Mouse (Mus musculus) liver, embryonic 14.5 days (tissue): Measurements from ENCODE around the gene Cbx4. TPM values are rescaled to one million over a fixed set of nuclear protein-coding genes. Genes with fewer than 3 reads are reported as not detected.
A peak's percentile ranks its signal among the peaks of the same experiment; 100 is the strongest.

Experiments
- ATAC-seq: fragments of 200-750 bp; cut with Nextera tagmentation; 2 replicates; pipeline ENCODE4 v1.8.0; 2017; ENCODE audit warnings: moderate number of reproducible peaks, mild to moderate bottlenecking, moderate library complexity; ENCODE audit not compliant: insufficient read depth
- DNase-seq, 3 experiments: peaks; one replicate each; pipeline ENCODE4 v3.0.0-alpha.2; 2012 to 2013; ENCODE audit warnings: low read depth in 3 of 3, low spot score in 3 of 3
- H3K27ac ChIP-seq: fragments of 300-500 bp; sonication (generic); 2 replicates; pipeline ENCODE4 v1.5.1; 2014; ENCODE audit warnings: moderate library complexity, mild to moderate bottlenecking, control low read depth, inconsistent platforms
- H3K27me3 ChIP-seq: fragments of 300-500 bp; sonication (generic); 2 replicates; pipeline ENCODE4 v1.6.1; 2014; ENCODE audit warnings: mild to moderate bottlenecking, low read length, moderate library complexity; ENCODE audit not compliant: control insufficient read depth, insufficient read depth
- H3K36me3 ChIP-seq: fragments of 300-500 bp; sonication (generic); replicated peaks from 2 replicates; pipeline ENCODE4 v1.6.1; 2014; ENCODE audit warnings: low read depth; ENCODE audit not compliant: control insufficient read depth, insufficient read depth
- H3K4me1 ChIP-seq, 2 experiments: fragments of 200-500 bp in 1 of 2; fragments of 300-500 bp in 1 of 2; sonication (generic) in 1 of 2; replicated peaks; 2 replicates each; pipeline ENCODE4 v1.6.1; 2012 to 2014; ENCODE audit warnings: antibody characterized with exemption in 1 of 2, inconsistent platforms in 1 of 2, low read length in 1 of 2; ENCODE audit not compliant: control insufficient read depth in 2 of 2, insufficient read depth in 2 of 2
- H3K4me2 ChIP-seq: fragments of 300-500 bp; sonication (generic); 2 replicates; pipeline ENCODE4 v1.6.1; 2014; ENCODE audit warnings: low read depth, mild to moderate bottlenecking, control low read depth, moderate library complexity
- H3K4me3 ChIP-seq, 2 experiments: fragments of 200-500 bp in 1 of 2; fragments of 300-500 bp in 1 of 2; sonication (generic) in 1 of 2; 2 replicates each; pipeline ENCODE4 v1.5.1; 2012 to 2014; ENCODE audit warnings: low read depth in 2 of 2, low read length in 2 of 2, mild to moderate bottlenecking in 2 of 2, control low read depth in 1 of 2, inconsistent platforms in 1 of 2, moderate library complexity in 1 of 2; ENCODE audit not compliant: insufficient read depth in 1 of 2
- H3K9ac ChIP-seq: fragments of 300-500 bp; sonication (generic); replicated peaks from 2 replicates; pipeline ENCODE4 v1.6.1; 2014; ENCODE audit warnings: mild to moderate bottlenecking, control low read depth, moderate library complexity
- H3K9me3 ChIP-seq: fragments of 300-500 bp; sonication (generic); 2 replicates; pipeline ENCODE4 v1.6.1; 2016; ENCODE audit warnings: low read length, mixed read lengths; ENCODE audit not compliant: control insufficient read depth
- CTCF ChIP-seq: IDR thresholded peaks from 2 replicates; pipeline ENCODE4 v1.5.1; 2016; ENCODE audit warnings: antibody characterized with exemption, low read depth, control low read depth
- EP300 ChIP-seq: IDR thresholded peaks from 2 replicates; pipeline ENCODE4 v1.6.1; 2016; ENCODE audit warnings: antibody characterized with exemption, low read depth
- WGBS: fragments of 180-500 bp; shearing (Covaris S2); extraction: QIAGEN DNeasy Blood & Tissue Kit; methylation state at CpG from one replicate; pipeline ENCODE4 v1.1.7; 2014; ENCODE audit not compliant: insufficient replicate concordance; 5-methylcytosine and 5-hydroxymethylcytosine counted together
- polyA plus RNA-seq, 2 experiments: library from polyadenylated mRNA; depleted of rRNA in 1 of 2; stranded (reverse) in 1 of 2; unstranded in 1 of 2; fragments of >200 nt; fragmentation: Nextera tagmentation in 1 of 2; extraction: Ambion mirVana in 1 of 2; gene quantifications; 2 replicates each; pipeline versions ENCODE4 v1.2.1 to v1.2.3; 2012 to 2014

Cbx4 gene
- polyA plus RNA-seq, 2 experiments, result 1.6 to 3.3 TPM

- no peak for DNase-seq
- Histone ChIP-seq H3K27ac (no peak overlapping the region), H3K4me3 (no peak overlapping the region), H3K4me1 (peaks cover 0 to 11% of the 10 kb centered on the region in 2 experiments; a peak in 2 of 4 replicates), H3K4me2 (no peak overlapping the region), H3K9ac (no peak overlapping the region), H3K27me3 (no peaks in the 10 kb centered on the region; the same call in 1 of the 2 replicates), H3K9me3 (no peaks in the 10 kb centered on the region), H3K36me3 (no peaks in the 10 kb centered on the region)
- no peak for ATAC-seq
- WGBS, result 46% methylated on average over 12 of the region's 12 CpGs
- TF ChIP-seq CTCF (no peak), EP300 (no peak)
These were observed 41.1 kb upstream of the Cbx4 start for GRCm38 (mm10) chr11:119127147-119127546.

DNA sequence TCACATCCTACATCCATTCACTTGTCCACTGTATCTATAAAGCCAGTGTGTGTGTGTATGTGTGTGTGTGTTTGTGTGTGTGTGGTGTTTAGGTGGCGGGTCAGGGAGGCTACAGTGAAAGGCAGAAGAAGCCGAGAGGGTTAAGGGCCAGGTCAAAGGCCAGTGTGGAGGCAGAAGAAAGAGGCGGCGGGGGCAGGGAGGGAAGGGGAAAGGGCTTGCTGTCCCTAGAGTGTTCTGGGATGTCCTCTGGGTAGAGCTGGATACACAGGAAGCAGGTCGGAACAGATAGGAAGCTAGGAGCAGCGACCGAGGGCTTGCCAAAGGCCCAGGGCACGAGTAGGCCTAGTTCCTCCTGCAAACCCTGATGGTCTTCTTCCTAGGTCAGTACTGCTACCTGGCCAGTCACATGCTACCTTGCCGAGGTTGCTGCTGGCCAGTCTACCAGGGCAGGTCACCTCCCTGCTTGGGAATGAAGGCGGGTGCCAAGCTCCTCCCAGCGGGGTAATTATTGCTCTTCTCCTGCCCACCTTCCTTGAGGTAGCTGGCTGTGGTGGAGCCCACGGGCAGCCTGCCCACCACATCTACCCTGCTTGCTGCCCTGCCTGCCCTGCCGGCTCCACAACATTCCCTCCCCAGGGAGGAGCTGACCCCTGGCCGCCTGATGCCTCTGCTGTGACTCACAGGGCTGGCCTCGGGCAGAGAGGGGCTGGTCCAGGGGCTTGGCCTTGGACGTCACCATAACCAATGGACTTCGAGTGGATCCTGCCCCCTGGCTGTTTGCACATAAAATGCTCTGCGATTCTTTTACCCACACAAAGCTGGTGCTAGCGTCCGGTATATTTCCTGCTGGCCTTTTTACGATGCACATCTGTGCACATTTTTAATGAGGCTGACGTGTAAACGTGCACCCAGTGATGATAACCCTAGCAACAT lies 40.2 kb upstream of the Cbx4 start:
- H3K27me3 ChIP-seq, result no peaks in the 10 kb centered on the region; the same call in 1 of the 2 replicates
- no peak overlapping the region for H3K4me3 ChIP-seq
- no peaks in the 10 kb centered on the region for H3K36me3 ChIP-seq
- no peak for TF ChIP-seq EP300
- TF ChIP-seq CTCF, result peak; percentile 59
- peak overlapping the region; percentile 31; the same call in 1 of the 2 replicates for H3K4me2 ChIP-seq
- no peak overlapping the region for H3K9ac ChIP-seq
- H3K27ac ChIP-seq, result no peak overlapping the region
- H3K9me3 ChIP-seq, result no peaks in the 10 kb centered on the region
- 30% methylated on average over 23 of the region's 23 CpGs for WGBS
- peak; percentile 22 to 37 (median 28) for DNase-seq
- H3K4me1 ChIP-seq, result peaks cover 0 to 11% of the 10 kb centered on the region in 2 experiments; a peak in 2 of 4 replicates
- peak; percentile 62 for ATAC-seq

- TF ChIP-seq EP300, result no peak
- TF ChIP-seq CTCF, result no peak
- H3K4me1 ChIP-seq, result peaks cover 0 to 11% of the 10 kb centered on the region in 2 experiments; a peak in 2 of 4 replicates
- no peak for ATAC-seq
These were observed 38.5 kb upstream of the Cbx4 start for GRCm38 (mm10) chr11:119124536-119124935.

DNA sequence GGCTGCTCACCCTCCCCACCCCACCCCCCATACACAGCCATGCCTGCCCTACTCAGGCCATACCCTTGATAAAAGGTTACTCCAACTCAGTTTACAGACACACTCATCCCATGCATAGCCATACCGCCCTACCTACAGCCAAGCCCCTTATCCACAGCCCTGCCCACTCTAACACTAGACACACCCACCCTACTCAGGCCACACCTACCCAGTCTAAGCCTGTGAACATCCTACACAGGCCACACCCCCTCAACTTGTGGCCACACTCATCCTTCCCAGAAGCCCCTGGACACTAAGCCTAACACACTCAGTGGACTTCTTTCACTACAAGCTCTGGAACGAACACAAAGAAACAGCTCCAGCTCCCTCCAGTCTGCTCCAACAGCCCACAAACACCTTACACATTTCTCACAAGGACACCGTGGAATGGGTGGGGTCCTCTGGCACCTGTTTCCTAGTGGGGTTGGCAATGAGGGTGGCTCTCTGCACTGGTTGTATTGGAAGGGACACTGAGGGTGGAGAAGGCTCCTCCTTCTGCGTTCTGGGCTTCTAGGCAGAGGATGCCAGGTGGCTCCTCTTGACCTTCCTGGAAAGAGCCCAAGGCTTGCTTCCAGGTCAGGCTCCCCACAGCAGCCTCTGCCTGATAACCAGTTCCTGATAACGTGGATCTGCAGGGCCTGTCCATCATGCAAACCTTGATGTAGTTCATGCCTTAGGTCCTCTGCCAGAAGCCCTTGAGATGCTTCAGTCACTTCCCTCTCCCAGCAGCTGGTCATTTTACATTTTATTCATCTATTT lies 37.7 kb upstream of the Cbx4 start:
- Histone ChIP-seq H3K9ac (no peak overlapping the region), H3K27ac (no peak overlapping the region), H3K4me3 (no peak overlapping the region), H3K4me2 (no peak overlapping the region), H3K27me3 (no peaks in the 10 kb centered on the region), H3K9me3 (no peaks in the 10 kb centered on the region), H3K36me3 (no peaks in the 10 kb centered on the region), H3K4me1 (peaks cover 0 to 11% of the 10 kb centered on the region in 2 experiments; a peak in 2 of 4 replicates)
- DNase-seq (no peak), ATAC-seq (0 out of 2 replicates have a peak, but pooled peaks have one; percentile 22)
- 49% methylated on average over 5 of the region's 5 CpGs for WGBS
- TF ChIP-seq CTCF (no peak), EP300 (no peak)

More at GRCm38 (mm10) chr11:119124536-119124935, 38.5 kb upstream of the Cbx4 start:
- Histone ChIP-seq H3K9me3 (no peaks in the 10 kb centered on the region), H3K27me3 (no peaks in the 10 kb centered on the region), H3K36me3 (no peaks in the 10 kb centered on the region), H3K27ac (no peak overlapping the region), H3K9ac (no peak overlapping the region), H3K4me3 (no peak overlapping the region), H3K4me2 (no peak overlapping the region)
- no peak for DNase-seq
- 77% methylated on average over 6 of the region's 6 CpGs for WGBS
